Mouse (Mus musculus) bone marrow, adult 2 months (tissue): ENCODE measurements around the gene Bnip1. TPM values are rescaled to one million over a fixed set of nuclear protein-coding genes. Genes with fewer than 3 reads are reported as not detected.

Experiments
- H3K27ac ChIP-seq: fragments of 200-500 bp; 2 replicates; pipeline ENCODE4 v1.5.1; 2012; ENCODE audit warnings: low read depth, mild to moderate bottlenecking, control low read depth, inconsistent platforms, low read length; ENCODE audit not compliant: control insufficient read depth, poor library complexity, insufficient read depth
- H3K4me1 ChIP-seq: fragments of 200-500 bp; 2 replicates; pipeline ENCODE4 v1.6.1; 2011; ENCODE audit warnings: low read length; ENCODE audit not compliant: control insufficient read depth, insufficient read depth
- H3K4me3 ChIP-seq: fragments of 200-500 bp; replicated peaks from 2 replicates; pipeline ENCODE3; 2011; ENCODE audit warnings: mild to moderate bottlenecking, low read depth, low read length, control low read depth; ENCODE audit not compliant: control insufficient read depth
- CTCF ChIP-seq: fragments of 200-500 bp; IDR thresholded peaks from 2 replicates; pipeline ENCODE4 v1.5.1; 2011; ENCODE audit warnings: low read length, control low read depth; ENCODE audit not compliant: control insufficient read depth, insufficient read depth
- POLR2A ChIP-seq: fragments of 200-500 bp; IDR thresholded peaks from 2 replicates; pipeline ENCODE4 v1.6.1; 2011; ENCODE audit warnings: low read depth, mild to moderate bottlenecking, control low read depth, low read length, borderline replicate concordance; ENCODE audit not compliant: control insufficient read depth
- WGBS: fragments of 180-500 bp; shearing (Covaris S2); methylation state at CpG from one replicate; pipeline ENCODE4 v1.1.7; 2018; 5-methylcytosine and 5-hydroxymethylcytosine counted together
- polyA plus RNA-seq: library from polyadenylated mRNA; stranded (reverse); fragments of >200 nt; gene quantifications from 2 replicates; pipeline ENCODE4 v1.2.4, GENCODE M21; 2011; ENCODE audit warnings: low replicate concordance; ENCODE audit not compliant: missing spikeins, insufficient read depth, insufficient read length

Bnip1 gene
- polyA plus RNA-seq, 1 experiment: 29.5 TPM

DNA sequence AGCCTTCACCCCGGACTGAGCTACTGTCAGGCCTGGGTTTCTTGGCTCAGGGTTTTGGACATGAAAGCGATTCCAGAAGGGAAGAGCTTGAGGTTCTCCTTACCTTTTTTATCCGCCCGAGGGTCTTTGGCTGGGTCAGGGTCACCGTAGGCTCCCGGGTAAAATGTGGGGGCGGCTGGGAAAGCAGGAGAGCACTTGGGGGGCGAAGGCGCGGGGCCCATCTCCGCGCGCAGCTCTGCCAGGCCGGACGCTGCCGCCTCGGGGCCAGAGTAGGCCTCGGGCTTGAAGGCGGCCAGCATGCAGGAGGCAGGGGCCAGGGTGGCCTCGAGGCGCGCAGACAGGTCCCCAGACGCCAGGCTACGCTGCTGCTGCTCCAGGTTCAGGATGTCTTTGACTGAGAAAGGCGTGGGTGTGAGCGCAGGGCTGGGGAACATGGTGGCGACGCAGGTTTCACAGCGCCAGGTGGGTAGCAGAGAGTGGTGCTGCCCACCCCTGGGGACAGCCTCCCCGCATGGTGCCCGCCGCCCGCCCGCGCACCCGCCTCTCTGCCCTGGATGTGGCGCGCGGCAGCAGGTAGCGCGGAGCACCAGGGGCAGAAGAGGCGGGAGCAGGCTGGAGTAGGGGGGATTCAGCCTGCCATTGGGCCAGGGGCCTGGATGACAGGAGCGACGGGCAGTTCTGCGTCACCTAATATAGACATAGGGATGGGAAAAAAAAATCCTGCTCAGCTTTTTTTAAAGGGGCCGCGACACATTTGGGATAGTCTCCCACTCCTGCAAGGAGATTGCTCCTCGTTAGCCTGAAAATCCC lies 60.3 kb downstream of the Bnip1 start:
- H3K4me1 ChIP-seq: no peaks in the 10 kb centered on the region
- TF ChIP-seq POLR2A (no peak), CTCF (no peak)
- WGBS: 9% methylated on average over 48 of the region's 48 CpGs
- H3K27ac ChIP-seq: no peak overlapping the region; the same call in 1 of the 2 replicates
- H3K4me3 ChIP-seq: no peak overlapping the region

GRCm38 (mm10) chr17:26841981-26842380 lies 61.1 kb downstream of the Bnip1 start:
- no peak overlapping the region for H3K27ac ChIP-seq
- H3K4me3 ChIP-seq: no peak overlapping the region
- H3K4me1 ChIP-seq: no peaks in the 10 kb centered on the region
- 11% methylated on average over 5 of the region's 5 CpGs for WGBS
- TF ChIP-seq POLR2A (no peak), CTCF (no peak)

Other genes with a start within 250 kb of the Bnip1 start
- gene Ergic1, start 219.6 kb upstream of the Bnip1 start, polyA plus RNA-seq: 9.8 and 23.4 TPM in 2 replicates
- 26.8 and 37.7 TPM in 2 replicates for gene Dusp1, start 218.9 kb upstream of the Bnip1 start, polyA plus RNA-seq
- 80.6 and 112 TPM in 2 replicates for gene Atp6v0e, start 117.8 kb upstream of the Bnip1 start, polyA plus RNA-seq
- gene Crebrf, start 65.4 kb upstream of the Bnip1 start, polyA plus RNA-seq: 28.1 and 33.9 TPM in 2 replicates
- not detected in 2 replicates for gene Nkx2-5, start 63.9 kb downstream of the Bnip1 start, polyA plus RNA-seq
- 30.8 and 50.8 TPM in 2 replicates for gene Kifc5b, start 136.0 kb downstream of the Bnip1 start, polyA plus RNA-seq
- 43.0 and 63.9 TPM in 2 replicates for gene Phf1, start 152.0 kb downstream of the Bnip1 start, polyA plus RNA-seq
- 77.1 and 99.0 TPM in 2 replicates for gene Cuta, start 158.5 kb downstream of the Bnip1 start, polyA plus RNA-seq
- 9.5 and 24.1 TPM in 2 replicates for gene Syngap1, start 160.2 kb downstream of the Bnip1 start, polyA plus RNA-seq
- 6.7 and 10.2 TPM in 2 replicates for gene Zbtb9, start 192.1 kb downstream of the Bnip1 start, polyA plus RNA-seq
- 34.2 and 56.8 TPM in 2 replicates for gene Bak1, start 247.9 kb downstream of the Bnip1 start, polyA plus RNA-seq